Mouse (Mus musculus) ES-Bruce4 (cell line): ENCODE measurements around the gene Zscan5b. TPM values are rescaled to one million over a fixed set of nuclear protein-coding genes. Genes with fewer than 3 reads are reported as not detected.
"Not testable (repeated sequence)": the region's sequence is repeated elsewhere in the genome, so short reads cannot be mapped to it uniquely, and the experiment has no call there.

Experiments
- H3K27ac ChIP-seq: 2 replicates; pipeline ENCODE4 v1.5.1; 2012; ENCODE audit warnings: low read length, inconsistent platforms; ENCODE audit not compliant: insufficient read depth
- H3K27me3 ChIP-seq: 2 replicates; pipeline ENCODE4 v1.6.1; 2012; ENCODE audit warnings: mild to moderate bottlenecking, low read length, inconsistent platforms; ENCODE audit not compliant: control insufficient read depth, poor library complexity, insufficient read depth, severe bottlenecking
- H3K36me3 ChIP-seq: 2 replicates; pipeline ENCODE4 v1.6.1; 2012; ENCODE audit warnings: inconsistent platforms, mild to moderate bottlenecking, low read length, moderate library complexity; ENCODE audit not compliant: control insufficient read depth, poor library complexity, insufficient read depth, severe bottlenecking
- H3K4me1 ChIP-seq: one replicate; pipeline ENCODE4 v1.8.1; 2011; ENCODE audit warnings: low read length; ENCODE audit not compliant: control insufficient read depth, insufficient read depth
- H3K4me3 ChIP-seq: 2 replicates; pipeline ENCODE4 v1.5.1; 2011; ENCODE audit warnings: low read depth, mild to moderate bottlenecking, low read length
- H3K9ac ChIP-seq: 2 replicates; pipeline ENCODE4 v1.6.1; 2012; ENCODE audit warnings: low read depth, mild to moderate bottlenecking, inconsistent platforms; ENCODE audit not compliant: poor library complexity, severe bottlenecking
- H3K9me3 ChIP-seq: replicated peaks from 2 replicates; pipeline ENCODE4 v1.6.1; 2012; ENCODE audit warnings: mild to moderate bottlenecking, low read length, inconsistent platforms; ENCODE audit not compliant: control insufficient read depth, poor library complexity, insufficient read depth, severe bottlenecking
- CTCF ChIP-seq: IDR thresholded peaks from one replicate; pipeline ENCODE4 v1.8.1; 2011; ENCODE audit warnings: low read depth, low read length
- EP300 ChIP-seq: IDR thresholded peaks from 2 replicates; pipeline ENCODE4 v1.6.1; 2011; ENCODE audit warnings: low read depth, low read length; ENCODE audit not compliant: insufficient read depth
- POLR2A ChIP-seq: IDR thresholded peaks from one replicate; pipeline ENCODE4 v1.8.1; 2011; ENCODE audit warnings: low read length; ENCODE audit not compliant: insufficient read depth
- polyA plus RNA-seq: library from polyadenylated mRNA; stranded (reverse); fragments of >200 nt; gene quantifications from 2 replicates; pipeline ENCODE4 v1.2.4, GENCODE M21; 2011; ENCODE audit warnings: low read depth; ENCODE audit not compliant: missing spikeins, insufficient read depth, insufficient read length

The Zscan5b gene
- polyA plus RNA-seq, 1 experiment: 0.40 TPM

DNA sequence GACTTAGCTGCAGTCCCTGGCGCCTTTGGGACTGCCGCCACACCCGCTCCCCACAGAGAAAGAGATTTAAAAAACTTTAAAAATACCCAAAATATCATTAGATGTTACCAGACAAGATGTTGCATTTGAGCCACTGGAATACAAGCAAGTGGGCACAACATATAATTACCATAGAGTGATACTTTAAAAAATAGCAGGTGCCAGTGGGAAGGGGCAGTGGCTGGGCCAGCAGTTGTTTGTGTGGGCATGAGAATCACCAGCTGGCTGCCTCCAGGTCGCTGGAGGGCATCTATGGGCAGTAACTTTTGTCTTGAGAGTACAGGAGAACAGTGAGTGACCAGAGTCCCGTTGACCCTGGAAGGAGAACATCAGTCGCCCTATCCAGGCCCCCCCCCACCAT lies 30.3 kb downstream of the Zscan5b start, which contains the start of gene Epp13:
Epp13 (plus strand) TSS at position 301 of the 400 bp plus-strand sequence.
- no peaks in the 10 kb centered on the region for H3K36me3 ChIP-seq
- TF ChIP-seq POLR2A (no peak), CTCF (no peak), EP300 (no peak)
- H3K9ac ChIP-seq: no peak within 1 kb of the TSS
- H3K27ac ChIP-seq: no peak within 1 kb of the TSS
- no peak within 1 kb of the TSS for H3K4me3 ChIP-seq
- H3K9me3 ChIP-seq: peaks cover 6% of the 10 kb centered on the region
- H3K27me3 ChIP-seq: no peaks in the 10 kb centered on the region
- H3K4me1 ChIP-seq: no peaks in the 10 kb centered on the region

GRCm38 (mm10) chr7:6254451-6254850 lies 32.4 kb downstream of the Zscan5b start:
- H3K27ac ChIP-seq: no peak overlapping the region; the same call in 1 of the 2 replicates
- H3K9me3 ChIP-seq: peaks cover 6% of the 10 kb centered on the region
- H3K9ac ChIP-seq: no peak overlapping the region
- TF ChIP-seq EP300 (no peak), POLR2A (no peak), CTCF (no peak)
- no peaks in the 10 kb centered on the region for H3K27me3 ChIP-seq
- no peak overlapping the region for H3K4me3 ChIP-seq
- no peaks in the 10 kb centered on the region for H3K36me3 ChIP-seq
- H3K4me1 ChIP-seq: no peaks in the 10 kb centered on the region

- TF ChIP-seq EP300 (no peak), CTCF (no peak), POLR2A (no peak)
- no peaks in the 10 kb centered on the region for H3K4me1 ChIP-seq
- H3K4me3 ChIP-seq: no peak overlapping the region
- H3K27me3 ChIP-seq: no peaks in the 10 kb centered on the region
- H3K36me3 ChIP-seq: no peaks in the 10 kb centered on the region
- peaks cover 5% of the 10 kb centered on the region for H3K9me3 ChIP-seq
- H3K9ac ChIP-seq: no peak overlapping the region
- peak overlapping the region; percentile 100 for H3K27ac ChIP-seq
Measured at GRCm38 (mm10) chr7:6257386-6257785, 35.3 kb downstream of the Zscan5b start.

DNA sequence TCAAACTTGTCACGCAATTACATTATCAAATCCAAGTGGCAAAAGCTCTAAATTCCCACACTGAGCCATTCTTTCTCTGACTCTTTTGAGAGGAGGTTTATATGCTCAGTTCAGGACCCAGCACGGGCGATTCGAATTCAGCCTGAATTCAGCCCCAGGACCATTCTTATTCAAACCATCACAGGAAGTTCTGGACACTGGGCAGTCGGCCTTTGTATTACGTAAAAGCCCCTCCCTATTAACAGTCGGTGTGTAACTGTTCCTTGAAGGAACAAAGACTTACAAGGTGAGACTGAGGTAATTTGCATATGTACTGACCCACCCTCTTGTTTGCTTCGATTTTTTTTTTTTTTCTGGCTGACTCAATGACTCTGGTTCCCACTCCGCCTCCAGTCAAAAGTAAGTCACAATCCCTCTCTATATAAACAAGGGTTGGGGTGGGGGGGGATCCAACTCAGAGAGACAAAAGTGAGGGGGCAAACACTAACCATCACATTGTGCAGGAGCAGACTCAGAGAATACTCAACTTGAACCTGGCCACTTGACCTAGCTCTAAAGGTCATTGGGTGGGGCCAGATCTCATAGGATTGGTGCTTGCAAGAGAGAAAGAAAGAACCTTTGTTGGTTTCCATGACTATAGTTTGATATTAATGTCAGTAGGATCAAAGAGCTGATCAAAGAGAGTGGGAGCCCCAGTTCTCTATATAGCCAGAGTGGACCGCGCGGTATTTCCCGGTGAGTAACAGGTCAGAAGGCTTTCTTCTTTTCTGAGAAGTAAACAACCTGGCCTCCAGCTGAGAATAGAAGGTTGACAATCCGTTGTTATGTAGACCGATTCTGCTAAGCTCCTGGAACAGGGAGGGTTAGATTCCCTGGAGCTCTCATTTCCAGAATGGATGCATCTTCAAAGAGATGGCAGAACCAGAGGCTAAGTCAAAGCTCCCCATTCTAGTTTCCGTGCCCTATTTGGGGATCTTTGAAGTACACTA lies 36.4 kb downstream of the Zscan5b start:
- Histone ChIP-seq H3K36me3 (no peaks in the 10 kb centered on the region; the same call in 1 of the 2 replicates), H3K4me3 (peak overlapping the region; percentile 67), H3K9me3 (peaks cover 3% of the 10 kb centered on the region), H3K9ac (peak overlapping the region; percentile 90), H3K4me1 (no peaks in the 10 kb centered on the region), H3K27ac (peak overlapping the region; percentile 100), H3K27me3 (no peaks in the 10 kb centered on the region)
- no peak for TF ChIP-seq POLR2A
- peak; percentile 95 for TF ChIP-seq EP300

- H3K27ac ChIP-seq: peak overlapping the region; percentile 100
- H3K4me3 ChIP-seq: peak overlapping the region; percentile 62
- not testable (repeated sequence) for H3K36me3 ChIP-seq, H3K27me3 ChIP-seq, H3K4me1 ChIP-seq, H3K9me3 ChIP-seq
- peak overlapping the region; percentile 90 for H3K9ac ChIP-seq
- peak; percentile 87 for TF ChIP-seq EP300
Measured at GRCm38 (mm10) chr7:6260004-6260403, 37.9 kb downstream of the Zscan5b start.

DNA sequence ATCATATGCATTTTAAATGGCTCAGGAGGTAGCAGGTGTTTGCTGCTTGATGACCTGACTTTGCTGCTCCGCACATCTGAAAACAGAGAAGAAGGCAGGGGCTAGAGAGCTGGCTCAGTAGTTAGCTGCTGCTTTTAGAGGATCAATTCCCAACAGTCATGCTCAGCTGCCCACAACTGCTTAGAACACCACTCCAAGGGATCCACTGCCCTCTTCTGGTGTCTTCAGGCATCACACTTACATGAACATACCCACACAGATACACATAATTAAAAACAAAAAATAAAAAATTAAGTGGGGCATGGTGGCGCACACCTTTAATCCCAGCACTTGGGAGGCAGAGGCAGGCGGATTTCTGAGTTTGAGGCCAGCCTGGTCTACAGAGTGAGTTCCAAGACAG lies 40.0 kb downstream of the Zscan5b start:
- TF ChIP-seq EP300: no peak
- TF ChIP-seq CTCF: peak; percentile 62
- Histone ChIP-seq H3K27me3 (no peaks in the 10 kb centered on the region), H3K9me3 (no peaks in the 10 kb centered on the region), H3K9ac (no peak overlapping the region), H3K4me3 (no peak overlapping the region), H3K36me3 (no peaks in the 10 kb centered on the region; the same call in 1 of the 2 replicates), H3K27ac (no peak overlapping the region), H3K4me1 (no peaks in the 10 kb centered on the region)
